Mouse (Mus musculus) liver, embryonic 13.5 days (tissue): Measurements from ENCODE around the gene Dab2. TPM values are rescaled to one million over a fixed set of nuclear protein-coding genes. Genes with fewer than 3 reads are reported as not detected.

Experiments used
- ATAC-seq: fragments of 200-750 bp; cut with Nextera tagmentation; 2 replicates; pipeline ENCODE4 v1.8.0; 2017; ENCODE audit warnings: low read depth, mild to moderate bottlenecking, moderate number of reproducible peaks, moderate library complexity
- DNase-seq: peaks from one replicate; pipeline ENCODE4 v3.0.0; 2022
- H3K27ac ChIP-seq: fragments of 300-500 bp; sonication (generic); 2 replicates; pipeline ENCODE4 v1.5.1; 2015; ENCODE audit warnings: moderate library complexity, mild to moderate bottlenecking, inconsistent platforms
- H3K27me3 ChIP-seq: fragments of 300-500 bp; sonication (generic); 2 replicates; pipeline ENCODE4 v1.6.1; 2015; ENCODE audit warnings: mild to moderate bottlenecking, inconsistent platforms
- H3K36me3 ChIP-seq: fragments of 300-500 bp; sonication (generic); 2 replicates; pipeline ENCODE4 v1.6.1; 2015; ENCODE audit warnings: mild to moderate bottlenecking, inconsistent platforms
- H3K4me1 ChIP-seq: fragments of 300-500 bp; sonication (generic); replicated peaks from 2 replicates; pipeline ENCODE4 v1.6.1; 2015; ENCODE audit warnings: inconsistent platforms
- H3K4me2 ChIP-seq: fragments of 300-500 bp; sonication (generic); 2 replicates; pipeline ENCODE4 v1.6.1; 2015; ENCODE audit warnings: inconsistent platforms, mild to moderate bottlenecking, moderate library complexity
- H3K4me3 ChIP-seq: fragments of 300-500 bp; sonication (generic); replicated peaks from 2 replicates; pipeline ENCODE4 v1.5.1; 2015; ENCODE audit warnings: mild to moderate bottlenecking, inconsistent platforms
- H3K9ac ChIP-seq: fragments of 300-500 bp; sonication (generic); 2 replicates; pipeline ENCODE4 v1.6.1; 2015; ENCODE audit warnings: mild to moderate bottlenecking, inconsistent platforms
- H3K9me3 ChIP-seq: fragments of 300-500 bp; sonication (generic); replicated peaks from 2 replicates; pipeline ENCODE4 v1.6.1; 2016; ENCODE audit warnings: inconsistent platforms
- WGBS: fragments of 180-500 bp; shearing (Covaris S2); methylation state at CpG from one replicate; pipeline ENCODE4 v1.1.7; 2015; ENCODE audit not compliant: insufficient replicate concordance; 5-methylcytosine and 5-hydroxymethylcytosine counted together
- polyA plus RNA-seq: library from polyadenylated mRNA; unstranded; fragments of >200 nt; fragmentation: Nextera tagmentation; extraction: Ambion mirVana; gene quantifications from 2 replicates; pipeline ENCODE4 v1.2.1, GENCODE M21; 2015

Dab2 gene
- polyA plus RNA-seq = 8.3 and 13.9 TPM in 2 replicates

GRCm38 (mm10) chr15:6299554-6299953 is at the start of gene Dab2:
TSS of gene Dab2 (plus strand) at chr15:6299788.
- ATAC-seq = no peak
- whole genome bisulfite sequencing = 63% methylated on average over 3 of the region's 3 CpGs
- no peak within 1 kb of the TSS for H3K27ac ChIP-seq
- H3K4me1 ChIP-seq = no peaks in the 10 kb centered on the region
- no peak within 1 kb of the TSS for H3K9ac ChIP-seq
- H3K4me3 ChIP-seq = no peak within 1 kb of the TSS
- no peak within 1 kb of the TSS for H3K4me2 ChIP-seq
- no peak for DNase-seq
- no peaks in the 10 kb centered on the region for H3K27me3 ChIP-seq
- H3K9me3 ChIP-seq = no peaks in the 10 kb centered on the region
- no peaks in the 10 kb centered on the region for H3K36me3 ChIP-seq

GRCm38 (mm10) chr15:6253471-6253870 is 46.1 kb upstream of the Dab2 start:
- Histone ChIP-seq H3K36me3 (no peaks in the 10 kb centered on the region), H3K4me1 (no peaks in the 10 kb centered on the region), H3K4me2 (no peak overlapping the region), H3K9ac (no peak overlapping the region), H3K4me3 (no peak overlapping the region), H3K9me3 (no peaks in the 10 kb centered on the region), H3K27me3 (no peaks in the 10 kb centered on the region), H3K27ac (no peak overlapping the region)
- ATAC-seq (no peak), DNase-seq (no peak)
- WGBS = 57% methylated on average over 2 of the region's 2 CpGs

- no peak overlapping the region for H3K4me3 ChIP-seq
- no peak overlapping the region for H3K9ac ChIP-seq
- H3K4me2 ChIP-seq = no peak overlapping the region
- ATAC-seq = no peak
- no peaks in the 10 kb centered on the region for H3K9me3 ChIP-seq
- WGBS = 78% methylated on average over 2 of the region's 2 CpGs
- H3K27me3 ChIP-seq = no peaks in the 10 kb centered on the region
- no peaks in the 10 kb centered on the region for H3K36me3 ChIP-seq
- no peaks in the 10 kb centered on the region for H3K4me1 ChIP-seq
- DNase-seq = no peak
- no peak overlapping the region for H3K27ac ChIP-seq
Measured at GRCm38 (mm10) chr15:6254383-6254782, 45.2 kb upstream of the Dab2 start.

- no peak overlapping the region for H3K4me3 ChIP-seq
- no peaks in the 10 kb centered on the region for H3K9me3 ChIP-seq
- whole genome bisulfite sequencing = 33% methylated on average over 2 of the region's 2 CpGs
- ATAC-seq = no peak
- no peaks in the 10 kb centered on the region for H3K36me3 ChIP-seq
- H3K27me3 ChIP-seq = no peaks in the 10 kb centered on the region
- H3K9ac ChIP-seq = no peak overlapping the region
- DNase-seq = no peak
- peaks cover 4% of the 10 kb centered on the region; the same call in 1 of the 2 replicates for H3K4me1 ChIP-seq
- H3K4me2 ChIP-seq = no peak overlapping the region
- no peak overlapping the region for H3K27ac ChIP-seq
Measured at GRCm38 (mm10) chr15:6257049-6257448, 42.5 kb upstream of the Dab2 start.

GRCm38 (mm10) chr15:6259957-6260740 is 39.4 kb upstream of the Dab2 start:
- no peak for DNase-seq
- H3K27ac ChIP-seq = peak overlapping the region; percentile 23; the same call in 1 of the 2 replicates

GRCm38 (mm10) chr15:6260741-6261430 is 38.7 kb upstream of the Dab2 start:
- no peaks in the 10 kb centered on the region for H3K27me3 ChIP-seq
- no peak overlapping the region for H3K4me3 ChIP-seq
- H3K9me3 ChIP-seq = no peaks in the 10 kb centered on the region
- no peaks in the 10 kb centered on the region for H3K36me3 ChIP-seq
- peak overlapping the region; percentile 23; the same call in 1 of the 2 replicates for H3K27ac ChIP-seq
- no peak overlapping the region for H3K4me2 ChIP-seq
- DNase-seq (no peak), ATAC-seq (no peak)
- WGBS = 46% methylated on average over 6 of the region's 6 CpGs
- no peak overlapping the region for H3K9ac ChIP-seq
- peaks cover 4% of the 10 kb centered on the region; the same call in 1 of the 2 replicates for H3K4me1 ChIP-seq

More at GRCm38 (mm10) chr15:6259957-6260740, 39.4 kb upstream of the Dab2 start:
- H3K27me3 ChIP-seq = no peaks in the 10 kb centered on the region
- H3K4me3 ChIP-seq = no peak overlapping the region
- no peaks in the 10 kb centered on the region for H3K36me3 ChIP-seq
- peak; percentile 48; the same call in 1 of the 2 replicates for ATAC-seq
- H3K4me1 ChIP-seq = peaks cover 4% of the 10 kb centered on the region; the same call in 1 of the 2 replicates
- no peak overlapping the region for H3K4me2 ChIP-seq
- 30% methylated on average over 3 of the region's 3 CpGs for WGBS
- H3K9ac ChIP-seq = no peak overlapping the region
- H3K9me3 ChIP-seq = no peaks in the 10 kb centered on the region

GRCm38 (mm10) chr15:6267147-6267758 is 32.3 kb upstream of the Dab2 start:
- Histone ChIP-seq H3K36me3 (no peaks in the 10 kb centered on the region), H3K4me2 (no peak overlapping the region), H3K9me3 (no peaks in the 10 kb centered on the region), H3K9ac (no peak overlapping the region), H3K4me1 (no peaks in the 10 kb centered on the region), H3K4me3 (no peak overlapping the region), H3K27me3 (no peaks in the 10 kb centered on the region), H3K27ac (no peak overlapping the region)
- 50% methylated on average over 3 of the region's 3 CpGs for WGBS
- ATAC-seq (no peak), DNase-seq (no peak)

GRCm38 (mm10) chr15:6278606-6279468 is 20.8 kb upstream of the Dab2 start:
- ATAC-seq (no peak), DNase-seq (no peak)
- no peaks in the 10 kb centered on the region for H3K4me1 ChIP-seq
- no peak overlapping the region for H3K4me2 ChIP-seq
- no peak overlapping the region for H3K4me3 ChIP-seq
- no peaks in the 10 kb centered on the region for H3K27me3 ChIP-seq
- no peak overlapping the region for H3K27ac ChIP-seq
- H3K36me3 ChIP-seq = no peaks in the 10 kb centered on the region
- WGBS = 68% methylated on average over 11 of the region's 11 CpGs
- no peaks in the 10 kb centered on the region for H3K9me3 ChIP-seq
- no peak overlapping the region for H3K9ac ChIP-seq

- H3K9me3 ChIP-seq = no peaks in the 10 kb centered on the region
- no peaks in the 10 kb centered on the region for H3K36me3 ChIP-seq
- H3K4me3 ChIP-seq = no peak overlapping the region
- no peak for DNase-seq
- no peak overlapping the region for H3K4me2 ChIP-seq
- H3K27ac ChIP-seq = no peak overlapping the region
- 70% methylated on average over 4 of the region's 4 CpGs for WGBS
- H3K27me3 ChIP-seq = no peaks in the 10 kb centered on the region
- no peak for ATAC-seq
- H3K9ac ChIP-seq = no peak overlapping the region
- no peaks in the 10 kb centered on the region for H3K4me1 ChIP-seq
Measured at GRCm38 (mm10) chr15:6280021-6280451, 19.6 kb upstream of the Dab2 start.

GRCm38 (mm10) chr15:6283249-6283648 is 16.3 kb upstream of the Dab2 start:
- H3K9me3 ChIP-seq = no peaks in the 10 kb centered on the region
- H3K4me2 ChIP-seq = no peak overlapping the region
- H3K4me1 ChIP-seq = no peaks in the 10 kb centered on the region
- no peak overlapping the region for H3K9ac ChIP-seq
- 74% methylated on average over 9 of the region's 9 CpGs for WGBS
- H3K27me3 ChIP-seq = no peaks in the 10 kb centered on the region
- ATAC-seq (no peak), DNase-seq (no peak)
- H3K36me3 ChIP-seq = no peaks in the 10 kb centered on the region
- no peak overlapping the region for H3K4me3 ChIP-seq
- no peak overlapping the region for H3K27ac ChIP-seq
